Mouse (Mus musculus): ENCODE results near the gene Stk32b. TPM values are rescaled to one million over a fixed set of nuclear protein-coding genes. Genes with fewer than 3 reads are reported as not detected.
A peak's percentile ranks its signal among the peaks of the same experiment; 100 is the strongest.

Stk32b gene
- polyA plus RNA-seq, 1 experiment from 2014 or later: 0.43 TPM

DNA sequence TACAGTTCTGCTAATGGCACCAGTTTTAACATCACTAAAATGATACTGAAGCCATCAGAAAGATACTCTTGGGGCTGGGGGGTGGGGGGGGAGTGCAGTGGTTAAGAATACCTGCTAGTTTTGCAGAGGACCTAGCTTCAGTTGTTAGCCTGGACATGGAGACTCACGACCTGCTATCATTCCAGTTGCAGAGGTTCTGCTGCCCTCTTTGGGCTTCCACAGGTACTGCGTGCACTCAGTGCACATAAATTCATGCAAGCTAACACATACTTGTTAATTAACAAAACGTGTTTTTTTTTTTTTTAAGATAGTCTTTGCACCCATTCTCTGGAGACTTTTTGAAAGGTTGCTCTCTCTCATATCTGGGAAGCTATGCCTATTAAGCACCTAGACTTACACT is 8.8 kb downstream of the Stk32b start:
- no peaks in the 10 kb centered on the region for H3K4me1 ChIP-seq (ENCODE audit: insufficient read depth)
- H3K9me3 ChIP-seq (ENCODE audit: low read depth, low read length): no peaks in the 10 kb centered on the region
- H3K36me3 ChIP-seq (ENCODE audit: insufficient read depth): no peaks in the 10 kb centered on the region
- ATAC-seq (ENCODE audit: insufficient read depth) (no peak), DNase-seq (no peak)
- no peaks in the 10 kb centered on the region for H3K27me3 ChIP-seq (ENCODE audit: insufficient read depth, low read length)
- WGBS: 62% methylated on average over 3 of the region's 3 CpGs
- H3K9ac ChIP-seq: no peak overlapping the region
- no peak overlapping the region for H3K27ac ChIP-seq (ENCODE audit: low read depth)
- TF ChIP-seq CTCF (IDR thresholded peaks at IDR 0.05; ENCODE audit: low read depth): peak; percentile 42; the same call in 1 of the 2 replicates
- no peak overlapping the region for H3K4me3 ChIP-seq (ENCODE audit: low read depth, low read length)
- H3K4me2 ChIP-seq: no peak overlapping the region

DNA sequence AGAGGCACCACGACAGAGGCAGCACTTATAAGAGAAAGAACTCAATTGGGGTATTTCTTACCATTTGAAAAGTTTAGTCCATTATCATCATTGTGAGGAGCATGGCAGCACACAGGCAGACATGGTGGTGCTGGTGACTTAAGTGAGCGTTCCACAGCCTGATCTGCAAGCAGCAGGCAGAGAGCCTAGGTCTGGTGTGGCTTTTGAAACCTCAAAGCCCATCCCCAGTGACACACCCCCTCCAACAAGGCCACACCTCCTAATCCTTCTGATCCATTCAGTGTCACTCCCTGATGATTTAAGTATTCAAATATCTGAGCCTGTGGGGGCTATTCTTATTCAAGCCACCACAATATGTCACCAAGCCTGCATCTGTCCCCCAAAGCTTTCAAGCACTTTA is 12.0 kb downstream of the Stk32b start:
- H3K36me3 ChIP-seq (ENCODE audit: insufficient read depth): no peaks in the 10 kb centered on the region
- H3K9me3 ChIP-seq (ENCODE audit: low read depth, low read length): no peaks in the 10 kb centered on the region
- WGBS: 92% methylated on average over 2 of the region's 2 CpGs
- DNase-seq (no peak), ATAC-seq (ENCODE audit: insufficient read depth) (no peak)
- TF ChIP-seq CTCF (IDR thresholded peaks at IDR 0.05; ENCODE audit: low read depth): no peak
- H3K27ac ChIP-seq (ENCODE audit: low read depth): no peak overlapping the region
- H3K4me3 ChIP-seq (ENCODE audit: low read depth, low read length): no peak overlapping the region
- H3K4me1 ChIP-seq (ENCODE audit: insufficient read depth): no peaks in the 10 kb centered on the region
- no peak overlapping the region for H3K9ac ChIP-seq
- no peaks in the 10 kb centered on the region for H3K27me3 ChIP-seq (ENCODE audit: insufficient read depth, low read length)
- H3K4me2 ChIP-seq: no peak overlapping the region

DNA sequence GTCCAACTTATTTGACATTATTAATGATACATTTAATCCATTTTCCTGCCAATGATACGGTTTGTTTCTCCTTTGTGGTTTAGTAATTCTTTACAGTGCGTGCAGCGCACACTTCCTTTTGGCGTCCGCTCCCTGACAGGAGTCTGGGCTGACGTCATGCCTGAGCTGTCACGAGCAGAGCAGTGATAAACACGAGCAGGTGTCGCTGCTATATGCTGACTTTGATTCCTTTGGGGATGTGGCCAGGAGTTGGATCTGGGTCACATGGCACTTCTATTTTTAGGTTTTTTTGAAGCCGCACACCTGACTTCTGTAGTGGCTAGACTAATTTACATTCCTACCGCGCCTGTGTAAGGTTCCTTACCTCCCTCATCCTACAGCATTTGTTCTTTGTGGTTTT is 17.2 kb downstream of the Stk32b start:
- H3K27me3 ChIP-seq (ENCODE audit: insufficient read depth, low read length): no peaks in the 10 kb centered on the region
- no peak overlapping the region for H3K27ac ChIP-seq (ENCODE audit: low read depth)
- WGBS: 56% methylated on average over 12 of the region's 12 CpGs
- H3K4me2 ChIP-seq: no peak overlapping the region
- DNase-seq: no peak
- no peak overlapping the region for H3K9ac ChIP-seq
- no peaks in the 10 kb centered on the region for H3K9me3 ChIP-seq (ENCODE audit: low read depth, low read length)
- H3K36me3 ChIP-seq (ENCODE audit: insufficient read depth): no peaks in the 10 kb centered on the region
- no peak overlapping the region for H3K4me3 ChIP-seq (ENCODE audit: low read depth, low read length)
- no peak for ATAC-seq (ENCODE audit: insufficient read depth)
- no peak for TF ChIP-seq CTCF (IDR thresholded peaks at IDR 0.05; ENCODE audit: low read depth)
- no peaks in the 10 kb centered on the region for H3K4me1 ChIP-seq (ENCODE audit: insufficient read depth)

DNA sequence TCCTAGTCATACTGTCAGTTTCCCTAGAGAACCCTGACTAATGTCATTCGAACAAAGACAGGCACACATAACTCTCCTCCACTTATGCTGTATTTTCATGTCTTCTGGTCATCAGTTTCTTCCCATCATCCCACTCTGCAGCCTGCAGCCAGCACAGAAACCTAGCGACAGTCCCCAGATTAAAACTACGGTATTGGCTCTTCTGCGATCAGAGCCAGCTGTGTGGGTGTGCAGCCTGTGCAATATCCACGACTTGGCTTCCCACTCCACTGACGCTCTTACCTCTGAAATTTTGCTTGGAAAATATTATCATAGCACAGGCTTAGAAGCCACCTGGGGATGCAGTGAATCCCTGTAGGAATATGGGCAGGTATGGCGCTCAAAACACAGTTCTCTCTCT is 19.7 kb downstream of the Stk32b start:
- Histone ChIP-seq H3K4me3 (ENCODE audit: low read depth, low read length) (no peak overlapping the region), H3K9ac (no peak overlapping the region), H3K36me3 (ENCODE audit: insufficient read depth) (no peaks in the 10 kb centered on the region), H3K4me2 (no peak overlapping the region), H3K9me3 (ENCODE audit: low read depth, low read length) (no peaks in the 10 kb centered on the region), H3K27me3 (ENCODE audit: insufficient read depth, low read length) (no peaks in the 10 kb centered on the region), H3K27ac (ENCODE audit: low read depth) (no peak overlapping the region), H3K4me1 (ENCODE audit: insufficient read depth) (no peaks in the 10 kb centered on the region)
- 80% methylated on average over 7 of the region's 7 CpGs for WGBS
- DNase-seq (no peak), ATAC-seq (ENCODE audit: insufficient read depth) (no peak)
- no peak for TF ChIP-seq CTCF (IDR thresholded peaks at IDR 0.05; ENCODE audit: low read depth)

- ATAC-seq (ENCODE audit: insufficient read depth) (no peak), DNase-seq (no peak)
- no peaks in the 10 kb centered on the region for H3K4me1 ChIP-seq (ENCODE audit: insufficient read depth)
- no peak overlapping the region for H3K4me2 ChIP-seq
- 50% methylated on average over 4 of the region's 4 CpGs for WGBS
- no peaks in the 10 kb centered on the region for H3K9me3 ChIP-seq (ENCODE audit: low read depth, low read length)
- H3K9ac ChIP-seq: no peak overlapping the region
- no peak overlapping the region for H3K27ac ChIP-seq (ENCODE audit: low read depth)
- TF ChIP-seq CTCF (IDR thresholded peaks at IDR 0.05; ENCODE audit: low read depth): no peak
- no peaks in the 10 kb centered on the region for H3K36me3 ChIP-seq (ENCODE audit: insufficient read depth)
- no peak overlapping the region for H3K4me3 ChIP-seq (ENCODE audit: low read depth, low read length)
- no peaks in the 10 kb centered on the region for H3K27me3 ChIP-seq (ENCODE audit: insufficient read depth, low read length)
Observed at GRCm38 (mm10) chr5:37695773-37696172, 21.2 kb downstream of the Stk32b start.

DNA sequence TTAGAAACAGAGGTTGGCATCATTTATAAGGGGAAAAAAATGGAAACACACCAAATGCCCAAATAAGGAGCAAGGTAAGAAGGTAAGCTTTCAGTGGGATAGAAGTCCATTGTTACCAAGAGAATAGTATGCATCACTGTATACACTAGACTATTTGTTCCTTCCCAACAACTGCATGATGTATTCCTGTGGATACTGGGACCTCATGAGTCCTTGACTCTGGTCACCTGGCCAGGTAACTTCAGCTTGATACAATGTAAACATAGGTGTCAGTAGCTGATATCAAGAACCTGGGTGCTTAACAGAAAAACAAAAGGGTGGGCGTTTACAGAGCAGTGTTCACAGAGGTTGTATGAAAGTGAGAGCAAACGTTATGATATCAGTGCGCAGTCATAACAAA is 24.2 kb downstream of the Stk32b start:
- 63% methylated on average over 3 of the region's 3 CpGs for WGBS
- Histone ChIP-seq H3K9me3 (ENCODE audit: low read depth, low read length) (no peaks in the 10 kb centered on the region), H3K4me2 (no peak overlapping the region), H3K27me3 (ENCODE audit: insufficient read depth, low read length) (no peaks in the 10 kb centered on the region), H3K4me3 (ENCODE audit: low read depth, low read length) (no peak overlapping the region), H3K27ac (ENCODE audit: low read depth) (no peak overlapping the region), H3K36me3 (ENCODE audit: insufficient read depth) (no peaks in the 10 kb centered on the region), H3K9ac (no peak overlapping the region), H3K4me1 (ENCODE audit: insufficient read depth) (no peaks in the 10 kb centered on the region)
- ATAC-seq (ENCODE audit: insufficient read depth) (no peak), DNase-seq (no peak)
- TF ChIP-seq CTCF (IDR thresholded peaks at IDR 0.05; ENCODE audit: low read depth): no peak

- Histone ChIP-seq H3K4me2 (no peak overlapping the region), H3K4me3 (ENCODE audit: low read depth, low read length) (no peak overlapping the region), H3K4me1 (ENCODE audit: insufficient read depth) (no peaks in the 10 kb centered on the region), H3K9ac (no peak overlapping the region), H3K36me3 (ENCODE audit: insufficient read depth) (no peaks in the 10 kb centered on the region), H3K27me3 (ENCODE audit: insufficient read depth, low read length) (no peaks in the 10 kb centered on the region), H3K9me3 (ENCODE audit: low read depth, low read length) (no peaks in the 10 kb centered on the region), H3K27ac (ENCODE audit: low read depth) (no peak overlapping the region)
- 80% methylated on average over 7 of the region's 7 CpGs for WGBS
- no peak for DNase-seq
- TF ChIP-seq CTCF (IDR thresholded peaks at IDR 0.05; ENCODE audit: low read depth): no peak
- ATAC-seq (ENCODE audit: insufficient read depth): no peak
Observed at GRCm38 (mm10) chr5:37670781-37671180, 46.2 kb downstream of the Stk32b start.

DNA sequence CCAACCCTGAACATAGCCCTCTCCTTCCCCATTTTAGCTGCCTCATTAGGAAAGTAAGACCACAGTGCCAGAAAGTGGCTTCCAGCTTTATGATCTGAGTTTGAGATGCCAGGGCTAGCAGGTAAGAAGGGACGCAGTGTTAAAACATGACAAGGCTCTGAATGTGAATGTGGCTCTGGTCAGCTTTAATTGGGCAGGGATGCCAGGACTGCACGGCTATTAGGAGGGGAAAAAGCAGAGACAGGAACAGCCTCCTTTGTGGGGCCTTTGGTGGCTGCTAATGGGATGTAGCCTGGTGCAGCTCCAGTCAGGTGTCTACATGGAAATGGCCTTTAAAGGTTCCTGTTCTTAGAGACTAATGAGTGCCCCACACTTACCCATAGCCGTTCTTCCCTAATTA is 52.0 kb downstream of the Stk32b start:
- H3K27ac ChIP-seq (ENCODE audit: low read depth): no peak overlapping the region
- no peak overlapping the region for H3K4me2 ChIP-seq
- DNase-seq: no peak
- H3K27me3 ChIP-seq (ENCODE audit: insufficient read depth, low read length): no peaks in the 10 kb centered on the region
- H3K9me3 ChIP-seq (ENCODE audit: low read depth, low read length): no peaks in the 10 kb centered on the region
- H3K4me1 ChIP-seq (ENCODE audit: insufficient read depth): no peaks in the 10 kb centered on the region
- H3K4me3 ChIP-seq (ENCODE audit: low read depth, low read length): no peak overlapping the region
- no peaks in the 10 kb centered on the region for H3K36me3 ChIP-seq (ENCODE audit: insufficient read depth)
- no peak overlapping the region for H3K9ac ChIP-seq
- TF ChIP-seq CTCF (IDR thresholded peaks at IDR 0.05; ENCODE audit: low read depth): no peak
- no peak for ATAC-seq (ENCODE audit: insufficient read depth)
- 76% methylated on average over 3 of the region's 3 CpGs for WGBS

Data from lung, embryonic 14.5 days (tissue).